Mouse (Mus musculus): ENCODE results near the gene Serpina1b.
"Not testable (repeated sequence)": the region's sequence is repeated elsewhere in the genome, so short reads cannot be mapped to it uniquely, and the experiment has no call there.

Gene Serpina1b

DNA sequence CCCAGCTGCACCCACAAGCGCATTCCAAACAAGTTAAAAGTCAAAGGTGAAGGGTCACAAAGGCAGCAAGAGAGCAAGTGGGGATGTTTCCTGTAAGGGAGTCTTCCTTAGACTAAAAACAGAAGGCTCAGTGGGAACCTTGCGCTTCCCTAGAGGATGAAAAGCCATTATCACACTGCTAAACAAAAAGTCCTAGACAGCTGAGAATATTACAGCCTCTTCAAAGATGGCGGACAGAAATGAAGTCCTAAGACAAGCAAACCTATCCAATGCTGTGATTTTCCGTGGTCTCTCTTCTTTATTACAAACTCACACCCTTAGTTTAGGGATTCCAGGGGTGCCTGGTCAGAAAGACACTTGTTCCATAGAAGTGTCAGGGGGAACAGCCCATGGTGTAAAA lies at the start of gene Serpina1b:
Serpina1b (minus strand) TSS at position 101 of the 400 bp plus-strand sequence.
- not testable (repeated sequence) for DNase-seq (ENCODE audit: low read depth, low spot score)

DNA sequence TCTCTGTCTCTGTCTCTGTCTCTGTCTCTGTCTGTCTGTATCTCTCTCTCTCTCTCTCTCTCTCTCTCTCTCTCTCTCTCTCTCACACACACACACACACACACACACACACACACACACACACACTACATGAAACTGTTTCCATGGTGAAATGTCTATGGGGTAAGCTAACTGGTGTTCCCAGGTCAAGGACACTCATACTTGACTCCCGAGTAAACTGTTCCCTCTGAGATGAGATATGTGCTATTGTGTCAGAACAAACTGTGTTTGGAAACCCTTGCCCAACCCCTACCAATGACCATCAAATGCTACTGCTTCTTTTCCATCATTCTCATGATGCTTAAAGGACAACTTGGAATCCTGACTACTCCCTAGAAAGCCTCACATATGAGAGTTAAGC lies 36.7 kb upstream of the Serpina1b start:
- not testable (repeated sequence) for DNase-seq (ENCODE audit: low read depth, low spot score)

DNA sequence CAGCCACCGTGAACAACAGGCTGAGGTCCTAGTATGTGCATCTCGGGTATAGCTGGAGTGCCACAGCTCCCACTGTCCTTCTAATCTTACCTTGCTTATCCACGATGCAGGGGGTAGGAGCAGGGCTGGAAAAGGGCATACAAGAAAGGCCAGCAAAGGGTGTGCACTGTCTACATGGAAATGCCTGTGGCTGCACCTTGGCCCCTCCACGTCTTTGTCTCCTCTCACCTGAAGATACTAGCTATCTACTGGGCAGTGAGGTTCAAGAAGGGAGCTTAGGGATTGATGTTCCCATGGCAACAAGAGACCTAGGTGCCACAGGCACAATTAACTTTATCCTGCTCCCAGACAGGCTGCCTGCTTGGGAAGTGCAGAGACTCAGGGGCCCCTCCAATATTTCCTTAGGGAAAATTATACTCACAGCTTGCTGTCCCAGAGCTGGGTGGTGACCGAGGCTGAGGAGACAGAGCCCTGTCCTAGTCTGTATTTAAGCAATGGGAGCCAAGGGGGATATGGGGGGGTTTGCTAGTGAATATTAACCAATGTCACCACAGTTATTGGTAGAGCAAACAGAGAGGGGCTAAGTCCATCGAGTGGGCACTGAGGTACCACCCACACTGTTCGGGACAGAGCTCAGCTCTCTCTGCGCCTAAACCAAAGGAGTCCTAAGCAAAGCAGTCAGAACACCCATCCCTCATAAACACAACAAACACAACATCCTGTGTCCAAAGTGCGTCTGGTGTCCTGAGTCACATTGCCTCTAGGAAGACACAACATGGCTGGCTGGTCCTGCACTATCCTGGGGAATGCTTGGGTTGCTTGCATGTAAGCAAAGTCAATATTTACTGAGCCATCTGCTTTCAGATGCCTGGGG lies 33.2 kb upstream of the Serpina1b start, which contains the start of gene Serpina1a:
Serpina1a (minus strand) TSS at position 462 of the 874 bp plus-strand sequence.
- DNase-seq (ENCODE audit: low read depth, low spot score) = not testable (repeated sequence)

- DNase-seq (ENCODE audit: low read depth, low spot score) = no peak
These were observed 30.8 kb upstream of the Serpina1b start for GRCm38 (mm10) chr12:103860976-103861375.

DNA sequence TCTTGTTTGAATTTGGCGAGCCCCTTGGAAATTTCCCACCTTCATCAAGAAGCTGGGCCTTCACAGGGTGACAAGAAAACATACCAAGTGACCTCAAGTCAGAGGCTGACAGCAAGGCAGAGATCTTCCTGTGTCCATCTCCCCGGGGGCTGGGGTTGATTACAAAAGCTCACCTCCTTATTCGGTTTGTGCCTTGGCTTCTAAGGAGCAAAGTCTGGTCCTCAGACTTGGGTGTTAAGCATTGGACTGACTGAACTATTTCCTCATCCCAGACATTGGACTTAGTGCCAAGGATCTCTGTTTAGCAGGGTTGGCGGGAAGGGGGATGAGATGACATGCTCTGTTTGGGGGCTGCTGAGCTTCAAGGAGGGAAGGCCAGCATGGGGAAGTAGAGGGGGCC lies 30.4 kb upstream of the Serpina1b start:
- DNase-seq (ENCODE audit: low read depth, low spot score) = not testable (repeated sequence)

- DNase-seq (ENCODE audit: low read depth, low spot score) = not testable (repeated sequence)
These were observed 29.4 kb upstream of the Serpina1b start for GRCm38 (mm10) chr12:103859584-103859983.

- not testable (repeated sequence) for DNase-seq (ENCODE audit: low read depth, low spot score)
These were observed 22.9 kb upstream of the Serpina1b start for GRCm38 (mm10) chr12:103853032-103853431.

DNA sequence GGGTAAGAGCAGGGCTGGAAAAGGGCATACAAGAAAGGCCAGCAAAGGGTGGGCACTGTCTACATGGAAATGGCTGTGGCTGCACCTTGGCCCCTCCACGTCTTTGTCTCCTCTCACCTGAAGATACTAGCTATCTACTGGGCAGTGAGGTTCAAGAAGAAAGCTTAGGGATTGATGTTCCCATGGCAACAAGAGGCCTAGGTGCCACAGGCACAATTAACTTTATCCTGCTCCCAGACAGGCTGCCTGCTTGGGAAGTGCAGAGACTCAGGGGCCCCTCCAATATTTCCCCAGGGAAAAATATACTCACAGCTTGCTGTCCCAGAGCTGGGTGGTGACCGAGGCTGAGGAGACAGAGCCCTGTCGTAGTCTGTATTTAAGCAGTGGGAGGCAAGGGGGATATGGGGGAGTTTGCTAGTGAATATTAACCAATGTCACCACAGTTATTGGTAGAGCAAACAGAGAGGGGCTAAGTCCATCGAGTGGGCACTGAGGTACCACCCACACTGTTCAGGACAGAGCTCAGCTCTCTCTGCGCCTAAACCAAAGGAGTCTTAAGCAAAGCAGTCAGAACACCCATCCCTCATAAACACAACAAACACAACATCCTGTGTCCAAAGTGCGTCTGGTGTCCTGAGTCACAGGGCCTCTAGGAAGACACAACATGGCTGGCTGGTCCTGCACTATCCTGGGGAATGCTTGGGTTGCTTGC lies 2.4 kb downstream of the Serpina1b start:
- DNase-seq (ENCODE audit: low read depth, low spot score) = not testable (repeated sequence)

DNA sequence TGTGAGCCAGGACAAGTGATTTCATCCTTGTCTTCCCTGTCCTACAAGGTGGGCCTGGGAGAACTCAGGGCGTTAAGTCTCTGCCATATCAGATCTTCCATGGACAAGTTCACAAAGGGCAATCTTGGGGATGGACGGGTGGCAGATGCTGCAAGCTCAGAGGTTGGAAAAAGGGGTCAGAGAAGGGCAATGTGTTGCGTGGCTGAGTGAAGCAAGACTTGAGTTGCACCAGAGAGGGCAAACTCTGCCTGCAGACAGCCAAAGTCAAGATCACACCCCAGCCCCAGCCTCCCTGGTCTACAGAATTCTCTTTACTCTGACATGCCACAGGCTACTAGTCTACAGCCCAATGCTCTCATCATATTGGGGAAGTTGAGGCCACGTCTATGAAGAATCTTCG lies 6.3 kb downstream of the Serpina1b start:
- DNase-seq (ENCODE audit: low read depth, low spot score) = not testable (repeated sequence)

- DNase-seq (ENCODE audit: low read depth, low spot score) = not testable (repeated sequence)
These were observed 56.8 kb downstream of the Serpina1b start, which contains the start of gene Serpina1d for GRCm38 (mm10) chr12:103773246-103773851. Gene Serpina1d, minus strand, starts transcription at chr12:103773592.

DNA sequence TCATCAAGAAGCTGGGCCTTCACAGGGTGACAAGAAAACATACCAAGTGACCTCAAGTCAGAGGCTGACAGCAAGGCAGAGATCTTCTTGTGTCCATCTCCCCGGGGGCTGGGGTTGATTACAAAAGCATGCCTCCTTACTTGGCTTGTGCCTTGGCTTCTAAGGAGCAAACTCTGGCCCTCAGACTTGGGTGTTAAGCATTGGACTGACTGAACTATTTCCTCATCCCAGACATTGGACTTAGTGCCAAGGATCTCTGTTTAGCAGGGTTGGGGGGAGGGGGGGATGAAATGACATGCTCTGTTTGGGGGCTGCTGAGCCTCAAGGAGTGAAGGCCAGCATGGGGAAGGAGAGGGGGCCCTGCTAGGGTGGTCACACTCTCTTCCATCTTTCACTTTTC lies 59.6 kb downstream of the Serpina1b start:
- DNase-seq (ENCODE audit: low read depth, low spot score) = not testable (repeated sequence)

DNA sequence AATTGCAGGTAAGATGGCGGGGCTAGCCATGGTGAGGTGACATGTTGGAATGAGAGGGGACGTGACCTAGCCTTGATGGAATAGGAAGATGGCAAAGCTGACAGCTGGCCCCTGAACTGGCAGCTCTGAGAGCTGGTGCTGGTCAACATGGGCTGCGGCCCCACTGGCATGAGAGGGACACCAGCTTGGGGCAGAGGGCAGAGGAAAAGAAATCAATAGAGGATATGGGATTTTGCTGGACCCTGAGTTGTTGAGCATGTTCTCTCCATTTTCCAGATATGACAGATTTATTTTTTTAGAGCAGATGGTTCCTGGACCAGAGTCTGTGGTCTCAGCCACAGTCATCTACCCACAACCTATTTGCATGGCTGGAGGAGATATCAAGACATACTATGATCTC lies 67.1 kb downstream of the Serpina1b start:
- not testable (repeated sequence) for DNase-seq (ENCODE audit: low read depth, low spot score)

DNA sequence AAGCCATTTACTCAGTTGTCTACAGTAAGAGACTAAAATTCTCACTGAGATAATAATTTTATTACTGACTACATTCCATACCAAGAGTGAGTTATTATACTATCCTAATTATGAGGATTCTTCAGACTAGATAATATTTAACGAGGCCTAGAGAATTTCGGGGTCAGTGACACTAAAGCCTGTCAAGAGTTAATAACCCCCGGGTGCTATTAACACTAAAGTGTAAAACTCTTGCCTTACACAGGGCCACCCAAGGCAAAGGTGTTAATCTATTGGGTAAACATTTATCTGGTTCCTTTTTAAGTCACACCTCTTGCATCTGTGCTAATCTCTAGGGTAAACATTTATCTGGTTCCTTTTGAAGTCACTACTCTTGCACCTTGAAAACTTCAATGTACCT lies 69.9 kb downstream of the Serpina1b start:
- DNase-seq (ENCODE audit: low read depth, low spot score) = not testable (repeated sequence)

DNA sequence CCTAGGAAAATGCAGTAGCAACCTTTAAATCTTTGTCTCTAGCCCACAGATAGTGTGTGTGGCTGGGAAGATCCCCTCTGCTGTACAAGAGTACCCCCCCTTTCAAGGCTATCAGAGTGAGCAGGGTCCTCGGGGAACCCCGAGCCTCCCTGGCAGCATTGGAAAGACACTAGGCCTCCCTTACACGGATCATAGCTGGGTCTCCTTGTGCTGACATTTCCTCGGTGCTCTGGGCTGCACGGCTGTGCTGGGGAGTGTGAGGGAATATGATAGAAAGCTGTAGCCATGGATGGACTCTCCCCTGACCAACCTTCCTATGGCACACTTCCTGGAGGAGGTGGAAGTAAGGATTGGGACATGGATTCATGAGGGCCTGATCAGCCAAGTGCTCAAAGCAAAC lies 84.2 kb downstream of the Serpina1b start:
- DNase-seq (ENCODE audit: low read depth, low spot score) = not testable (repeated sequence)

DNA sequence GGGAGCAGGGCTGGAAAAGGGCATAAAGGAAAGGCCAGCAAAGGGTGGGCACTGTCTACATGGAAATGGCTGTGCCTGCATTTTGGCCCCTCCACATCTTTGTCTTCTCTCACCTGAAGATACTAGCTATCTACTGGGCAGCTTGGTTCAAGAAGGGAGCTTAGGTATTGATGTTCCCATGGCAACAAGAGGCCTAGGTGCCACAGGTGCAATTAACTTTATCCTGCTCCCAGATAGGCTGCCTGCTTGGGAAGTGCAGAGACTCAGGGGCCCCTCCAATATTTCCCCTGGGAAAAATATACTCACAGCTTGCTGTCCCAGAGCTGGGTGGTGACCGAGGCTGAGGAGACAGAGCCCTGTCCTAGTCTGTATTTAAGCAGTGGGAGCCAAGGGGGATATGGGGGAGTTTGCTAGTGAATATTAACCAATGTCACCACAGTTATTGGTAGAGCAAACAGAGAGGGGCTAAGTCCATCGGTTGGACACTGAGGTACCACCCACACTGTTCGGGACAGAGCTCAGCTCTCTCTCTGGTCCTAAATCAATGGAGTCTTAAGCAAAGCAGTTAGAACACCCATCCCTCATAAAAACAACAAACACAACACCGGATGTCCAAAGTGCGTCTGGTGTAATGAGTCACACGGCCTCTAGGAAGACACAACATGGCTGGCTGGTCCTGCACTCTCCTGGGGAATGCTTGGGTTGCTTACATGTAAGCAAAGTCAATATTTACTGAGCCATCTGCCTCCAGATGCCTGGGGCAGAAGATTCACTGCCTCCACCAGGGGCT lies 92.2 kb downstream of the Serpina1b start:
- not testable (repeated sequence) for DNase-seq (ENCODE audit: low read depth, low spot score)

- DNase-seq (ENCODE audit: low read depth, low spot score) = not testable (repeated sequence)
These were observed 94.6 kb downstream of the Serpina1b start for GRCm38 (mm10) chr12:103735566-103735965.

DNA sequence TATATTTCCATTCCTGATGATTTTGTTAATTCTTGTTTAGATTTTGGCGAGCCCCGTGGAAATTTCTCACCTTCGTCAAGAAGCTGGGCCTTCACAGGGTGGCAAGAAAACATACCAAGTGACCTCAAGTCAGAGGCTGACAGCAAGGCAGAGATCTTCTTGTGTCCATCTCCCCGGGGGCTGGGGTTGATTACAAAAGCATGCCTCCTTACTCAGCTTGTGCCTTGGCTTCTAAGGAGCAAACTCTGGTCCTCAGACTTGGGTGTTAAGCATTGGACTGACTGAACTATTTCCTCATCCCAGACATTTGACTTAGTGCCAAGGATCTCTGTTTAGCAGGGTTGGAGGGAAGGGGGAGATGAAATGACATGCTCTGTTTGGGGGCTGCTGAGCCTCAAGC lies 95.1 kb downstream of the Serpina1b start:
- not testable (repeated sequence) for DNase-seq (ENCODE audit: low read depth, low spot score)

- DNase-seq (ENCODE audit: low read depth, low spot score) = no peak
These were observed 118.6 kb downstream of the Serpina1b start for GRCm38 (mm10) chr12:103711537-103711936.

GRCm38 (mm10) chr12:103710405-103710804 lies 119.8 kb downstream of the Serpina1b start:
- DNase-seq (ENCODE audit: low read depth, low spot score) = no peak

- no peak for DNase-seq (ENCODE audit: low read depth, low spot score)
These were observed 124.1 kb downstream of the Serpina1b start for GRCm38 (mm10) chr12:103706113-103706512.

GRCm38 (mm10) chr12:103705547-103705946 lies 124.6 kb downstream of the Serpina1b start:
- DNase-seq (ENCODE audit: low read depth, low spot score) = no peak
